Mouse (Mus musculus) MEL (cell line): ENCODE data around the gene Rrp8. TPM values are rescaled to one million over a fixed set of nuclear protein-coding genes. Genes with fewer than 3 reads are reported as not detected.

ENCODE experiments used
- DNase-seq: peaks from one replicate; pipeline ENCODE4 v3.0.0; 2011; ENCODE audit warnings: low read depth, low spot score
- H3K27ac ChIP-seq: 2 replicates; pipeline ENCODE4 v1.5.1; 2012; ENCODE audit warnings: low read depth, mild to moderate bottlenecking, control low read depth, low read length, moderate library complexity; ENCODE audit not compliant: control insufficient read depth
- H3K27me3 ChIP-seq, 2 experiments: fragments of 150-350 bp in 1 of 2; sonication (generic) in 1 of 2; 2 replicates each; pipeline ENCODE4 v1.6.1; 2012; ENCODE audit warnings: low read length in 2 of 2, mild to moderate bottlenecking in 2 of 2, improper control_type of control experiment in 1 of 2, moderate library complexity in 1 of 2; ENCODE audit not compliant: insufficient read depth in 2 of 2, control insufficient read depth in 1 of 2
- H3K36me3 ChIP-seq, 2 experiments: 2 replicates each; pipeline ENCODE4 v1.6.1; 2012 to 2014; ENCODE audit warnings: low read length in 2 of 2, improper control_type of control experiment in 1 of 2, inconsistent platforms in 1 of 2, mild to moderate bottlenecking in 1 of 2; ENCODE audit not compliant: insufficient read depth in 2 of 2, control insufficient read depth in 1 of 2
- H3K4me1 ChIP-seq, 2 experiments: fragments of 150-350 bp in 1 of 2; sonication (generic) in 1 of 2; 2 replicates each; pipeline ENCODE4 v1.6.1; 2012; ENCODE audit warnings: low read length in 2 of 2, improper control_type of control experiment in 1 of 2, mild to moderate bottlenecking in 1 of 2; ENCODE audit not compliant: insufficient read depth in 2 of 2, control insufficient read depth in 1 of 2
- H3K4me3 ChIP-seq, 2 experiments: fragments of 150-350 bp in 1 of 2; sonication (generic) in 1 of 2; 2 replicates each; pipeline ENCODE4 v1.5.1; 2012; ENCODE audit warnings: low read depth in 2 of 2, low read length in 2 of 2, mild to moderate bottlenecking in 2 of 2, moderate library complexity in 2 of 2, control low read depth in 1 of 2, improper control_type of control experiment in 1 of 2; ENCODE audit not compliant: control insufficient read depth in 1 of 2, insufficient read depth in 1 of 2
- H3K79me2 ChIP-seq: 2 replicates; pipeline ENCODE4 v1.6.1; 2012; ENCODE audit warnings: mild to moderate bottlenecking, low read length, moderate library complexity; ENCODE audit not compliant: control insufficient read depth, poor library complexity, insufficient read depth
- H3K9ac ChIP-seq: 2 replicates; pipeline ENCODE4 v1.6.1; 2012; ENCODE audit warnings: low read depth, mild to moderate bottlenecking, control low read depth, low read length, moderate library complexity; ENCODE audit not compliant: control insufficient read depth, poor library complexity, severe bottlenecking
- H3K9me3 ChIP-seq: fragments of 150-350 bp; sonication (generic); replicated peaks from 2 replicates; pipeline ENCODE4 v1.6.1; 2012; ENCODE audit warnings: mild to moderate bottlenecking, low read length, improper control_type of control experiment, moderate library complexity; ENCODE audit not compliant: insufficient read depth
- CHD2 ChIP-seq: IDR thresholded peaks from 2 replicates; pipeline ENCODE4 v1.6.1; 2011; ENCODE audit warnings: low read length, improper control_type of control experiment
- CTCF ChIP-seq, 3 experiments: IDR thresholded peaks in 2 of 3; conservative IDR thresholded peaks in 1 of 3; 2 replicates each; pipeline ENCODE4 v1.5.1; 2011 to 2012; ENCODE audit warnings: low read length in 3 of 3, low read depth in 2 of 3, mild to moderate bottlenecking in 2 of 3, improper control_type of control experiment in 1 of 3, inconsistent platforms in 1 of 3, mixed read lengths in 1 of 3, moderate library complexity in 1 of 3; ENCODE audit not compliant: control insufficient read depth in 1 of 3, insufficient read depth in 1 of 3, poor library complexity in 1 of 3, severe bottlenecking in 1 of 3
- E2F4 ChIP-seq: IDR thresholded peaks from 2 replicates; pipeline ENCODE4 v1.6.1; 2011; ENCODE audit warnings: low read depth, low read length, improper control_type of control experiment, borderline replicate concordance
- EP300 ChIP-seq, 2 experiments: IDR thresholded peaks; 2 replicates each; pipeline ENCODE4 v1.6.1; 2011; ENCODE audit warnings: improper control_type of control experiment in 2 of 2, low read length in 2 of 2, low read depth in 1 of 2, mild to moderate bottlenecking in 1 of 2
- ETS1 ChIP-seq: IDR thresholded peaks from 2 replicates; pipeline ENCODE4 v1.6.1; 2012; ENCODE audit warnings: low read depth, mild to moderate bottlenecking, inconsistent platforms, low read length, improper control_type of control experiment, moderate library complexity
- GATA1 ChIP-seq: IDR thresholded peaks from 2 replicates; pipeline ENCODE4 v1.6.1; 2011; ENCODE audit warnings: low read depth, low read length, improper control_type of control experiment
- HCFC1 ChIP-seq: IDR thresholded peaks from 2 replicates; pipeline ENCODE4 v1.6.1; 2012; ENCODE audit warnings: low read depth, mild to moderate bottlenecking, inconsistent platforms, low read length, improper control_type of control experiment, moderate library complexity
- MAFK ChIP-seq: IDR thresholded peaks from 2 replicates; pipeline ENCODE4 v1.6.1; 2011; ENCODE audit warnings: low read depth, mild to moderate bottlenecking, low read length, improper control_type of control experiment, borderline replicate concordance
- MAZ ChIP-seq: IDR thresholded peaks from 2 replicates; pipeline ENCODE4 v1.6.1; 2012; ENCODE audit warnings: low read depth, mild to moderate bottlenecking, inconsistent platforms, low read length, improper control_type of control experiment
- MEF2A ChIP-seq: IDR thresholded peaks from 2 replicates; pipeline ENCODE4 v1.6.1; 2014; ENCODE audit warnings: low read depth, mild to moderate bottlenecking, inconsistent platforms, low read length, improper control_type of control experiment; ENCODE audit not compliant: poor library complexity, insufficient replicate concordance, severe bottlenecking; ENCODE audit errors: extremely low read depth
- MXI1 ChIP-seq: IDR thresholded peaks from 2 replicates; pipeline ENCODE4 v1.6.1; 2011; ENCODE audit warnings: mild to moderate bottlenecking, low read depth, low read length, improper control_type of control experiment
- NRF1 ChIP-seq: IDR thresholded peaks from 2 replicates; pipeline ENCODE4 v1.6.1; 2014; ENCODE audit warnings: low read depth, mild to moderate bottlenecking, inconsistent platforms, low read length, improper control_type of control experiment, moderate library complexity; ENCODE audit not compliant: poor library complexity, insufficient read depth, severe bottlenecking
- POLR2AphosphoS5 ChIP-seq: IDR thresholded peaks from 2 replicates; pipeline ENCODE4 v1.6.1; 2012; ENCODE audit warnings: low read depth, borderline replicate concordance, mild to moderate bottlenecking, inconsistent platforms, low read length, moderate library complexity, mixed read lengths
- RAD21 ChIP-seq: IDR thresholded peaks from 2 replicates; pipeline ENCODE4 v1.6.1; 2011; ENCODE audit warnings: mild to moderate bottlenecking, low read depth, low read length, improper control_type of control experiment
- RCOR1 ChIP-seq: IDR thresholded peaks from 2 replicates; pipeline ENCODE4 v1.6.1; 2012; ENCODE audit warnings: low read depth, mild to moderate bottlenecking, inconsistent platforms, low read length, improper control_type of control experiment
- SIN3A ChIP-seq: IDR thresholded peaks from 2 replicates; pipeline ENCODE4 v1.6.1; 2012; ENCODE audit warnings: low read length, improper control_type of control experiment, inconsistent platforms
- SMC3 ChIP-seq: IDR thresholded peaks from 2 replicates; pipeline ENCODE4 v1.6.1; 2011; ENCODE audit warnings: low read depth, low read length, improper control_type of control experiment
- TAL1 ChIP-seq: IDR thresholded peaks from 2 replicates; pipeline ENCODE4 v1.6.1; 2012; ENCODE audit warnings: mild to moderate bottlenecking, inconsistent platforms, low read length, moderate library complexity, mixed read lengths
- TCF12 ChIP-seq: IDR thresholded peaks from 2 replicates; pipeline ENCODE4 v1.6.1; 2014; ENCODE audit warnings: low read depth, mild to moderate bottlenecking, inconsistent platforms, low read length, improper control_type of control experiment, moderate library complexity
- USF1 ChIP-seq: IDR thresholded peaks from 2 replicates; pipeline ENCODE4 v1.6.1; 2014; ENCODE audit warnings: low read depth, mild to moderate bottlenecking, inconsistent platforms, low read length, improper control_type of control experiment, moderate library complexity
- USF2 ChIP-seq, 2 experiments: IDR thresholded peaks; 2 replicates each; pipeline ENCODE4 v1.6.1; 2011 to 2012; ENCODE audit warnings: improper control_type of control experiment in 2 of 2, low read length in 2 of 2, borderline replicate concordance in 1 of 2, inconsistent platforms in 1 of 2, low read depth in 1 of 2, mild to moderate bottlenecking in 1 of 2; ENCODE audit not compliant: insufficient read depth in 1 of 2
- ZC3H11A ChIP-seq: IDR thresholded peaks from 2 replicates; pipeline ENCODE4 v1.6.1; 2012; ENCODE audit warnings: low read depth, mild to moderate bottlenecking, inconsistent platforms, low read length, improper control_type of control experiment
- ZKSCAN1 ChIP-seq: IDR thresholded peaks from 2 replicates; pipeline ENCODE4 v1.6.1; 2012; ENCODE audit warnings: low read depth, mild to moderate bottlenecking, inconsistent platforms, low read length, improper control_type of control experiment, moderate library complexity
- ZNF384 ChIP-seq: IDR thresholded peaks from 2 replicates; pipeline ENCODE4 v1.6.1; 2012; ENCODE audit warnings: low read depth, mild to moderate bottlenecking, inconsistent platforms, low read length, improper control_type of control experiment
- polyA plus RNA-seq, 2 experiments: library from polyadenylated mRNA; stranded (reverse) in 1 of 2; unstranded in 1 of 2; fragments of >175 nt in 1 of 2; fragments of >200 nt in 1 of 2; gene quantifications; 2 replicates each; pipeline versions ENCODE4 v1.2.1 to v1.2.4; 2012; ENCODE audit warnings: low replicate concordance in 2 of 2, low read depth in 1 of 2; ENCODE audit not compliant: insufficient read length in 2 of 2, insufficient read depth in 1 of 2, missing spikeins in 1 of 2
- total RNA-seq: library from RNA; depleted of rRNA; stranded (reverse); fragments of 300-350 nt; gene quantifications from 2 replicates; pipeline ENCODE4 v1.2.3, GENCODE M21; 2012

The Rrp8 gene
- total and polyA plus RNA-seq, 3 experiments: 54.2 to 66.9 TPM; not detected in 1

DNA sequence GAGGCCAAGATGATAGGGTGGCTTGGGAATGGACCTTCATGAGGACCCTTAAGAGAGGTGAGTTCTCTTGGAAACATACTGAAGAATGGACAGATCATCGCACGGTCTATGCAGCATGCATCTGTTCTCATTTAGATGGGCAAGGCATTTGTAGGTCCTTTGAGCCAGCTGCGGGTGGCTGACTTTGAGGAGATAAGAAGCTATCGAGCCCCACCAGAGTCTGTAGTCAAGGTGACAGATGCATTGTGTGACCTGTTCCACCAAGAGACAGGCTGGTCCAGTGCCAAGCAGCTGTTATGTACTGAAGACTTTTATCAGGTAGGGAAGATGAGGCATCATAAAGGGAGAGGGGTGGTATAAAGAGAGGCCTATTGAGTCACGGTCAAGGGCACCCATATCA is 28.5 kb downstream of the Rrp8 start:
- peaks cover 0 to 13% of the 10 kb centered on the region in 2 experiments; a peak in 2 of 4 replicates for H3K4me1 ChIP-seq
- no peaks in the 10 kb centered on the region for H3K27me3 ChIP-seq
- H3K36me3 ChIP-seq: peaks cover 0 to 3% of the 10 kb centered on the region in 2 experiments; a peak in 2 of 4 replicates
- TF ChIP-seq POLR2AphosphoS5: no peak
- no peak for TF ChIP-seq ZKSCAN1
- peak; percentile 48 for TF ChIP-seq SIN3A
- TF ChIP-seq USF1: 0 out of 2 replicates have a peak, but pooled peaks have one; percentile 8
- TF ChIP-seq MAZ: no peak
- no peak for TF ChIP-seq E2F4
- TF ChIP-seq MEF2A: no peak
- TF ChIP-seq EP300 (IDR thresholded peaks at IDR 0.05; ENCODE audit: low read depth in 1 of 2, low read length in 2 of 2): peak; percentile 70 to 82
- TF ChIP-seq ETS1: peak; percentile 90
- peak; percentile 88 for TF ChIP-seq GATA1
- peak; percentile 84 for TF ChIP-seq TAL1
- no peak for TF ChIP-seq ZNF384
- peak; percentile 94 for TF ChIP-seq TCF12
- TF ChIP-seq USF2 (IDR thresholded peaks at IDR 0.05; ENCODE audit: borderline replicate concordance in 1 of 2, insufficient read depth in 1 of 2, low read depth in 1 of 2, low read length in 2 of 2): no peak
- H3K79me2 ChIP-seq: no peaks in the 10 kb centered on the region
- no peak overlapping the region for H3K9ac ChIP-seq
- H3K27ac ChIP-seq: no peak overlapping the region
- peak; percentile 80 for DNase-seq
- H3K4me3 ChIP-seq: no peak overlapping the region
- no peaks in the 10 kb centered on the region for H3K9me3 ChIP-seq

DNA sequence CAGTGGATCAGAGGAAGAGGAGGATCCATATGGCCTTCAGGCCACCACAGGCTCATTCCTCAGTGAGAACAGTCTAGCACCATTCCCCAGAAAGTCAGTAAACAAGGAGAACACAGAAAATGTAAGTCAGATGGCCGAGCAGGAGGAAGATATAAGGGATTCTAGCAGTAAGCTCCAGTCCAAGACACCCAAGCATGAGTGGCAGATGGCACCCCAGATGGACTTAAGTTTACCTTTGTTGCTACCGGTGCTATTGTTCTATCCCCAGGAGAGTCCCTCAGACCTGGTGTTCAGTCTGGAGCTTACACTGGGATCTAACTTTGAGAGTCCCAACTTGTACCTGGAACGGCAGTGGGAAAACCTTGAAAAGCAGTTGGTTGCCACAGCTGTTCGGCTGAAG is 33.4 kb downstream of the Rrp8 start:
- Histone ChIP-seq H3K4me1 (peaks cover 0 to 6% of the 10 kb centered on the region in 2 experiments; a peak in 2 of 4 replicates), H3K27me3 (no peaks in the 10 kb centered on the region), H3K9me3 (no peaks in the 10 kb centered on the region), H3K27ac (no peak overlapping the region)
- no peak for DNase-seq
- TF ChIP-seq ZC3H11A (no peak), RAD21 (no peak), MXI1 (no peak), CHD2 (no peak), SMC3 (no peak), MEF2A (no peak), RCOR1 (no peak), NRF1 (no peak), MAFK (no peak), CTCF (IDR thresholded peaks at IDR 0.05 in 2 of 3, conservative IDR thresholded peaks at IDR 0.05 in 1 of 3; ENCODE audit: control insufficient read depth in 1 of 3, insufficient read depth in 1 of 3, low read depth in 2 of 3, low read length in 3 of 3, poor library complexity in 1 of 3, severe bottlenecking in 1 of 3) (no peak), ETS1 (no peak), HCFC1 (no peak)
- TF ChIP-seq, all 39 proteins: peak for 0
- H3K4me3 ChIP-seq: no peak overlapping the region
- no peak overlapping the region for H3K9ac ChIP-seq
- H3K36me3 ChIP-seq: peaks cover 0 to 3% of the 10 kb centered on the region in 2 experiments; a peak in 2 of 4 replicates
- no peaks in the 10 kb centered on the region for H3K79me2 ChIP-seq
